Mouse (Mus musculus): ENCODE data around the gene Smoc2. TPM values are rescaled to one million over a fixed set of nuclear protein-coding genes. Genes with fewer than 3 reads are reported as not detected.

Gene Smoc2
- polyA plus RNA-seq, 1 experiment from 2014 or later: 4.2 TPM

DNA sequence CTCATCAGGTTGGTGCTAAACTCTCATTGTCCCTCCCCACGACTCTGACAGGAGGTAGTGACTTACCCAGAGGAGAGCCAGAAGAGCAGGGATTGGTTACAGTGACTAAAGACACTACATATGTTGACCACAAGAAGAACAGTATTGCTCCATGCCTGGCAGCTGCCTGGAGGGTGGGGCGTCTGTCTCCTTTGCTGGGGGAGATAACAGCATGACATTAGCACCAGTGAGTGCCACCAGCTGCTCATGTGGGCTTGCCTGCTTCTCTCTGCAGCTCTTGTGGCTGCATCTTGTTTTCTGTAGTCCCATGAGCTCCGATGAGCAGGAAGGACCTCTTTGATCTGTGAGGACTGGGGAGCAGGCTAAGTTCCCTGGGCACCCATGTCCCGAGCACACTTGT lies 29.7 kb upstream of the Smoc2 start:
- Histone ChIP-seq H3K27me3 (no peaks in the 10 kb centered on the region), H3K27ac (replicated peaks) (no peak overlapping the region), H3K4me3 (no peak overlapping the region), H3K9ac (no peak overlapping the region), H3K36me3 (no peaks in the 10 kb centered on the region), H3K9me3 (no peaks in the 10 kb centered on the region), H3K4me1 (replicated peaks) (no peaks in the 10 kb centered on the region), H3K4me2 (no peak overlapping the region)
- 73% methylated on average over 4 of the region's 4 CpGs for WGBS
- no peak for ATAC-seq (ENCODE audit: low FRiP score, low read depth)

GRCm38 (mm10) chr17:14250401-14250800 lies 28.9 kb upstream of the Smoc2 start:
- Histone ChIP-seq H3K9me3 (no peaks in the 10 kb centered on the region), H3K36me3 (no peaks in the 10 kb centered on the region), H3K9ac (no peak overlapping the region), H3K4me1 (replicated peaks) (no peaks in the 10 kb centered on the region), H3K4me2 (no peak overlapping the region), H3K27me3 (no peaks in the 10 kb centered on the region), H3K4me3 (no peak overlapping the region), H3K27ac (replicated peaks) (no peak overlapping the region)
- 77% methylated on average over 8 of the region's 8 CpGs for WGBS
- ATAC-seq (ENCODE audit: low FRiP score, low read depth): no peak

DNA sequence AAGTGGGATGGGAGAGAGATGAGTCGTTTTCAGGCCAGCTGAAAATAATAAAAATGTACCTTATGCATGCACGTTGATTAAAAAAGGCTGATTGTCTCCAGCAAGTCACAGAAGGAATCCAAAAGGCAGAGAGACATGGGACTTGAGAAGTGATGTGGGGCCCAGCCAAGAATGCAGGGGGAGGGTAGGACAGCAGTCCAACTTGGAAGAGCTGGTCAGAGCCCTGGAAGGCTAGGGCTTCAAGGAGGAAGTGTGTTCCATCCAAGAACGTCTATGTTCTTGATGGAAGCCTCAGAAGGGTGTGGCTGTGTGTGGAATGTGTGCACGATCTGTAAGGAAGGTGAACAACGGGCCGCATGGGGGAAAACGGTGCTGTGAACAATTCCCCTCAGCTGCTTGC lies 26.9 kb upstream of the Smoc2 start:
- H3K27me3 ChIP-seq: no peaks in the 10 kb centered on the region
- H3K4me3 ChIP-seq: no peak overlapping the region
- no peak overlapping the region for H3K4me2 ChIP-seq
- H3K4me1 ChIP-seq (replicated peaks): no peaks in the 10 kb centered on the region
- H3K36me3 ChIP-seq: no peaks in the 10 kb centered on the region
- H3K27ac ChIP-seq (replicated peaks): no peak overlapping the region
- ATAC-seq (ENCODE audit: low FRiP score, low read depth): no peak
- no peaks in the 10 kb centered on the region for H3K9me3 ChIP-seq
- no peak overlapping the region for H3K9ac ChIP-seq
- WGBS: 87% methylated on average over 7 of the region's 7 CpGs

DNA sequence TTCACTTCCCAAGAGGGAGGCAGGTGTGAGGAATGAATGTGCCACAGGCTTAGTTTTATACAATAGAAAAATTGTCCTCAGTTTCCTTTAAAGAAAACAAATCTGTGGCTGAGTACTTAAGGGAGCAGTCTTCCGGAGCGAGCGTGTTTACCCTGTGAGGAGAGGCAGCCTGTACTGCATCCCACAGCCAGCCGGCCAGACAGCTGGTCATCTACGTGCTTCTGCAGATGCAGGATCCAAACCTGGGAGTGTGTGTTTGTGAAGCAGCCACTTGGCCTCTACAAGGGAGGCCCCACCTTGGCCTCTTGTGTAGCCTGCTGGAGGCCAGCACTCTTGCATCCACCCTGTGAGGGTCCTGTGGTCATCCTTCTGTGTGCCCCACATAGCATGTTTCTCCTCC lies 24.7 kb upstream of the Smoc2 start:
- H3K9me3 ChIP-seq: no peaks in the 10 kb centered on the region
- H3K9ac ChIP-seq: no peak overlapping the region
- H3K36me3 ChIP-seq: no peaks in the 10 kb centered on the region
- H3K4me2 ChIP-seq: no peak overlapping the region
- H3K27ac ChIP-seq (replicated peaks): no peak overlapping the region
- no peaks in the 10 kb centered on the region for H3K27me3 ChIP-seq
- no peaks in the 10 kb centered on the region for H3K4me1 ChIP-seq (replicated peaks)
- no peak overlapping the region for H3K4me3 ChIP-seq
- WGBS: 79% methylated on average over 5 of the region's 5 CpGs
- ATAC-seq (ENCODE audit: low FRiP score, low read depth): no peak

GRCm38 (mm10) chr17:14257799-14258520 lies 21.3 kb upstream of the Smoc2 start:
- Histone ChIP-seq H3K4me2 (no peak overlapping the region), H3K9me3 (no peaks in the 10 kb centered on the region), H3K27ac (replicated peaks) (no peak overlapping the region), H3K36me3 (no peaks in the 10 kb centered on the region), H3K27me3 (no peaks in the 10 kb centered on the region), H3K9ac (no peak overlapping the region), H3K4me3 (no peak overlapping the region), H3K4me1 (replicated peaks) (no peaks in the 10 kb centered on the region)
- 88% methylated on average over 7 of the region's 7 CpGs for WGBS
- ATAC-seq (ENCODE audit: low FRiP score, low read depth): no peak

GRCm38 (mm10) chr17:14258906-14259305 lies 20.4 kb upstream of the Smoc2 start:
- no peaks in the 10 kb centered on the region for H3K36me3 ChIP-seq
- no peak for ATAC-seq (ENCODE audit: low FRiP score, low read depth)
- no peaks in the 10 kb centered on the region for H3K9me3 ChIP-seq
- no peaks in the 10 kb centered on the region for H3K4me1 ChIP-seq (replicated peaks)
- H3K9ac ChIP-seq: no peak overlapping the region
- no peak overlapping the region for H3K4me2 ChIP-seq
- no peak overlapping the region for H3K4me3 ChIP-seq
- H3K27me3 ChIP-seq: no peaks in the 10 kb centered on the region
- no peak overlapping the region for H3K27ac ChIP-seq (replicated peaks)
- 29% methylated on average over 6 of the region's 6 CpGs for WGBS

DNA sequence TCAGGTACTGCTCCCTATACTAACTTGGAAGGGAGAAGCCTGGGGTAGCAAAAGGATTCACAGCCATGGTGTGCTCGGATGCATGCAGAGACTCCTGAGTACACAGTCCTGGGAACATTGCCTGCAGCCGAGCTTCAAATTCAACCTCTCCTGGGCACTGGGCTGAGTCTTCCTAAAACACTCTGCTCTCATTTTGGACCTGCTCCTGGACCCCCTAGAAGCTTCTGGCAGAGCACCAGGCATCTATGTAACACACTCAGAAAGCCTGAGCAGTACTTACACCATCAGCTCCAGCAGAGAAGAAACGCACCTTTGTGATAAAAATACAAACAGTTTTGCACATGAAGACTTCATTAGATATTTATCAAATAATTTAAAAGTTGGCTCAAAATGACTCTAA lies 18.3 kb upstream of the Smoc2 start:
- H3K36me3 ChIP-seq: no peaks in the 10 kb centered on the region
- H3K4me3 ChIP-seq: no peak overlapping the region
- no peak overlapping the region for H3K9ac ChIP-seq
- no peak for ATAC-seq (ENCODE audit: low FRiP score, low read depth)
- H3K27me3 ChIP-seq: no peaks in the 10 kb centered on the region
- whole genome bisulfite sequencing: 82% methylated on average over 3 of the region's 3 CpGs
- no peaks in the 10 kb centered on the region for H3K4me1 ChIP-seq (replicated peaks)
- no peaks in the 10 kb centered on the region for H3K9me3 ChIP-seq
- H3K4me2 ChIP-seq: no peak overlapping the region
- H3K27ac ChIP-seq (replicated peaks): no peak overlapping the region

DNA sequence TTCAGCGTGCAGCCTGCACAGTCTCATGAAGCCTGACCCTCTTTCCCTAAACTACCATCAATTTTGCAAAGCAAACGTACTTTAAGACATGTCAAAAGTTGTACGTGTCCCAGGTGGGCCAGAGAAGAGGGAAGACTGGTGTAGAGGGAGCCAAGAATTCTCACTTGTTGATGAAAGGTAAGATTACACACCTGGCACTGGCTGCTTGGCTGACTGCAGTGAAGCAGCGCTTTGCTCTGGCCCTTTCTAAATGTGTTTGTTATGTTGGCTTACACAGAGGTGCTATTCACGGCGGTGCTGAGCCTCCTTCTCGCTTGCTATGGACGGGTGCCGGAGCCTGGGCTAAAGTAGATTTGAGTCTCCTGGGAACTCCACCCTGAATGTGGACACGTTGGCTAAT lies 17.1 kb upstream of the Smoc2 start:
- no peak overlapping the region for H3K9ac ChIP-seq
- no peak for ATAC-seq (ENCODE audit: low FRiP score, low read depth)
- H3K9me3 ChIP-seq: no peaks in the 10 kb centered on the region
- no peak overlapping the region for H3K4me2 ChIP-seq
- H3K27me3 ChIP-seq: no peaks in the 10 kb centered on the region
- H3K4me3 ChIP-seq: no peak overlapping the region
- 87% methylated on average over 10 of the region's 10 CpGs for WGBS
- H3K27ac ChIP-seq (replicated peaks): no peak overlapping the region
- H3K36me3 ChIP-seq: no peaks in the 10 kb centered on the region
- no peaks in the 10 kb centered on the region for H3K4me1 ChIP-seq (replicated peaks)

- H3K27me3 ChIP-seq: no peaks in the 10 kb centered on the region
- no peaks in the 10 kb centered on the region for H3K4me1 ChIP-seq (replicated peaks)
- no peaks in the 10 kb centered on the region for H3K36me3 ChIP-seq
- ATAC-seq (ENCODE audit: low FRiP score, low read depth): no peak
- no peak overlapping the region for H3K4me3 ChIP-seq
- H3K9ac ChIP-seq: no peak overlapping the region
- H3K9me3 ChIP-seq: no peaks in the 10 kb centered on the region
- H3K27ac ChIP-seq (replicated peaks): no peak overlapping the region
- no peak overlapping the region for H3K4me2 ChIP-seq
- 85% methylated on average over 4 of the region's 4 CpGs for WGBS
These were observed 11.3 kb upstream of the Smoc2 start for GRCm38 (mm10) chr17:14268001-14268400.

DNA sequence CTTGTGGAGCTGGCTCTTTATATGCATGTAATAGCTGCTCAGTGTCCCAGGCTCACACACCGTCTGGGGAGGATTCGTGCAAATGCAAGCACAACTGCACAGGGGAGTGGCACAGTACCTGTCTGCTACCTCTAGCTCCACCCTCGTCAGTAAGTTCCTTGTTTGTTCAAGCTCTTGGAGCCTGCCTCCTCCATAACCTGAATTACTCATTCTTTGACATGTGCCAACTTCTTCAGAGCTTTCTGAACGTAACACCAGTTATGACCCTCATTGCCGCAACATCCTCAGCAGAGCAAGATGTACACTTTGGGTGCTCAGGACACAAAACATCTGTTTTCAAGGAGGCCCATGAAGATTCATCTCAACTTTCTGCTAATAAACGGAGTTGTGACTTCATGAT lies 5.9 kb upstream of the Smoc2 start:
- 85% methylated on average over 6 of the region's 6 CpGs for WGBS
- H3K9me3 ChIP-seq: no peaks in the 10 kb centered on the region
- H3K9ac ChIP-seq: no peak overlapping the region
- no peaks in the 10 kb centered on the region; the same call in 1 of the 2 replicates for H3K4me1 ChIP-seq (replicated peaks)
- no peak overlapping the region for H3K27ac ChIP-seq (replicated peaks)
- ATAC-seq (ENCODE audit: low FRiP score, low read depth): no peak
- no peak overlapping the region for H3K4me3 ChIP-seq
- no peaks in the 10 kb centered on the region for H3K36me3 ChIP-seq
- no peak overlapping the region for H3K4me2 ChIP-seq
- peaks cover 16% of the 10 kb centered on the region for H3K27me3 ChIP-seq

GRCm38 (mm10) chr17:14277310-14277709 lies 2.0 kb upstream of the Smoc2 start:
- H3K9ac ChIP-seq: no peak overlapping the region
- H3K4me2 ChIP-seq: no peak overlapping the region
- H3K27ac ChIP-seq (replicated peaks): no peak overlapping the region
- H3K4me3 ChIP-seq: no peak overlapping the region
- peaks cover 55% of the 10 kb centered on the region for H3K27me3 ChIP-seq
- WGBS: 92% methylated on average over 7 of the region's 7 CpGs
- H3K9me3 ChIP-seq: no peaks in the 10 kb centered on the region
- H3K4me1 ChIP-seq (replicated peaks): peaks cover 21% of the 10 kb centered on the region
- no peak for ATAC-seq (ENCODE audit: low FRiP score, low read depth)
- no peaks in the 10 kb centered on the region for H3K36me3 ChIP-seq

DNA sequence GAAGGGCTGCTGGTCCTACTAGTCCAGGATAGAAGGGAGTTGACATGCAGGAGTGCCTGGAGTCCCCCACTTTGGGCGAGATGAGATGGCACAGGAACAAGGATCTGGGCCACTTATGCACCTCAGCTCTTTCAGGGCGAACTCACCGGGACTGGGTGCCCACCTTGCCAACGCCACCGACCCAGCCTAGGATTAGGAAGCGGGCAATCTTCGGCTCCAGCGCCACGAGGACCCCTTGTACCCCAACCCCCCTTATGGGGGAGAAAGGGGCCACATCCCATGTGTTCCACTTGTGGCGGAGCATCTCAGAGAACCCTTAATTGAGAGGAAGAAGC lies 627 bp downstream of the Smoc2 start:
- H3K4me2 ChIP-seq: peak overlapping the region; percentile 99
- H3K27ac ChIP-seq (replicated peaks): no peak overlapping the region
- peak; percentile 28; the same call in 1 of the 2 replicates for ATAC-seq (ENCODE audit: low FRiP score, low read depth)
- H3K36me3 ChIP-seq: no peaks in the 10 kb centered on the region
- no peaks in the 10 kb centered on the region for H3K9me3 ChIP-seq
- H3K4me1 ChIP-seq (replicated peaks): peaks cover 21% of the 10 kb centered on the region
- H3K27me3 ChIP-seq: peaks cover 63% of the 10 kb centered on the region
- H3K4me3 ChIP-seq: peak overlapping the region; percentile 54
- 2% methylated on average over 10 of the region's 10 CpGs for WGBS
- H3K9ac ChIP-seq: peak overlapping the region; percentile 36; the same call in 1 of the 2 replicates

- WGBS: under 1% methylated on average over 31 of the region's 31 CpGs
- ATAC-seq (ENCODE audit: low FRiP score, low read depth): no peak
- H3K4me2 ChIP-seq: peak overlapping the region; percentile 99
These were observed 1.1 kb downstream of the Smoc2 start for GRCm38 (mm10) chr17:14280425-14280833.

More at GRCm38 (mm10) chr17:14280425-14280833, 1.1 kb downstream of the Smoc2 start:
- peaks cover 21% of the 10 kb centered on the region for H3K4me1 ChIP-seq (replicated peaks)
- no peak overlapping the region for H3K27ac ChIP-seq (replicated peaks)
- H3K9ac ChIP-seq: peak overlapping the region; percentile 7; the same call in 1 of the 2 replicates
- peaks cover 63% of the 10 kb centered on the region for H3K27me3 ChIP-seq
- peak overlapping the region; percentile 54 for H3K4me3 ChIP-seq
- H3K9me3 ChIP-seq: no peaks in the 10 kb centered on the region
- H3K36me3 ChIP-seq: no peaks in the 10 kb centered on the region
